Mouse (Mus musculus): ENCODE data around the gene Olfr1217.
"Not testable (repeated sequence)": the region's sequence is repeated elsewhere in the genome, so short reads cannot be mapped to it uniquely, and the experiment has no call there.

Gene Olfr1217

GRCm38 (mm10) chr2:89031965-89032364 is at the start of gene Olfr1217:
TSS of gene Olfr1217 (minus strand) at chr2:89032065.
- no peak for DNase-seq (ENCODE audit: low spot score in 2 of 2)

- no peak for DNase-seq (ENCODE audit: low spot score in 2 of 2)
These were observed 49.6 kb upstream of the Olfr1217 start for GRCm38 (mm10) chr2:89081487-89081886.

DNA sequence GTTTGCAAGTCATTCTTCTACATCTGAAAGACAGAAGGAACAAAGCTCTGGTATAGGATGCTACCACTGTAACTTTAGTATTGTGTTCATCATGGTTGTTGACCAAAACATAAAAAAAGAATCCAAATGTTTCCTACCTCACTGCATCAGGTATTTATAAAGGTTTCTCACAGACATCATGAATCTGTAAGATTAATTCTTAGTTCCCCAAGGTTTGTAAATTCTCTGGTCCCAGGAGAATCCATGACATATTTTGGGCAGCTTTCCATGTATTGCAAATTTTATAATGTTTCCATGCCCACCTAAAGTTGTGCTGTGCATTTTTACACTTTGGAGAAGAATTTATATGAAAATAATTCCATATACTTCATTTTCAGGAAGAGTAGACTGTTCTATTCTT is 29.2 kb upstream of the Olfr1217 start, which contains the start of gene Olfr1218:
Olfr1218 (minus strand) TSS at position 101 of the 400 bp plus-strand sequence.
- DNase-seq (ENCODE audit: low spot score in 2 of 2), result no peak

GRCm38 (mm10) chr2:89021436-89021835 is 10.4 kb downstream of the Olfr1217 start:
- not testable (repeated sequence) for DNase-seq (ENCODE audit: low spot score in 2 of 2)

DNA sequence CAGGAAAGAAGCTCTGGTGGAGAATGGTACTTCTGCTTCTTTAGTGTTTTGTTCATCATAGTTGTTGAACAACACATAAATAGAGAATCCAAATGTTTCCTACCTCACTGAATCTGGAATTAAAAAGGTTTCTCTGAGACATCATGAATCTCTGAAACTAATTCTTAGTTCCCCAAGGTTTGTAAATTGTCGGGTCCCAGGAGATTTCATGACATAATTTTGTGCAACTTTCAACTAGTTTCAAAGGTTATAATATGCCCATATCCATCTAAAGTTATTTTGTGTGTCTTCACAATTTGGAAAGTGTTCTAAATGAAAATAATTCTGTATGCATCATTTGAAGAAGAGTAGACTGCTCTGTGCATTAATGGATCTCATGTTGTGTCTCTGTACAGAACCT is 13.6 kb downstream of the Olfr1217 start, which contains the start of gene Olfr1216:
Olfr1216 (minus strand) TSS at position 101 of the 400 bp plus-strand sequence.
- DNase-seq (ENCODE audit: low spot score in 2 of 2), result no peak

DNA sequence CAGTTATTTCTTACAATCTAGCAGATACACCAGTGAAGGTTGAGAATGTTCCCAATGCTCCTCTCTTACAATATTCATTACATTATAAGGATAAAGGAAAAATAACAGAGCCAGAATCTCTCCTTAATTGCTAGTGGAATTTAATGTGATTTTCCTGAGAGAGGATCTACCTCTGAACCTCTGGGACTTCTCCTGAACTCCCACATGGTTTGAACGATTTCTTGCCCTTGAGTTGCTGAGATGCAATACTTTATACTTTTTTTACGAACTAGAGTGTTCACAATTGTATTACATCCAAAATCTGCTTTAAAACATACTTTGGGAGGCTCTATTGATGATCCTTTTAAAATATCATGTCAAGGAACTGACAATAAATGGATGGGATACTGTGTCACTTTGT is 25.0 kb downstream of the Olfr1217 start, which contains the start of gene Olfr1215:
Olfr1215 (minus strand) TSS at position 101 of the 400 bp plus-strand sequence.
- no peak for DNase-seq (ENCODE audit: low spot score in 2 of 2)

GRCm38 (mm10) chr2:88992553-88992952 is 39.3 kb downstream of the Olfr1217 start, which contains the start of gene Olfr1214:
TSS of gene Olfr1214 (minus strand) at chr2:88992653.
- DNase-seq (ENCODE audit: low spot score in 2 of 2), result no peak

- DNase-seq (ENCODE audit: low spot score in 2 of 2), result no peak
These were observed 51.7 kb downstream of the Olfr1217 start, which contains the start of gene Gm13762 for GRCm38 (mm10) chr2:88980181-88980580. TSS of gene Gm13762 (minus strand) at chr2:88980281.
